Mouse (Mus musculus) lung, embryonic 15.5 days (tissue): ENCODE data around the gene Ppm1k. TPM values are rescaled to one million over a fixed set of nuclear protein-coding genes. Genes with fewer than 3 reads are reported as not detected.

Source experiments
- ATAC-seq: fragments of 200-750 bp; cut with Nextera tagmentation; 2 replicates; pipeline ENCODE4 v1.8.0; 2017; ENCODE audit warnings: moderate number of reproducible peaks, borderline replicate concordance; ENCODE audit not compliant: low FRiP score, low TSS enrichment; ENCODE audit errors: extremely low read depth
- H3K27ac ChIP-seq: fragments of 300-500 bp; sonication (generic); 2 replicates; pipeline ENCODE4 v1.5.1; 2015; ENCODE audit warnings: moderate library complexity, mild to moderate bottlenecking, inconsistent platforms
- H3K27me3 ChIP-seq: fragments of 300-500 bp; sonication (generic); 2 replicates; pipeline ENCODE4 v1.6.1; 2015; ENCODE audit warnings: inconsistent platforms
- H3K36me3 ChIP-seq: fragments of 300-500 bp; sonication (generic); 2 replicates; pipeline ENCODE4 v1.6.1; 2015; ENCODE audit warnings: inconsistent platforms
- H3K4me1 ChIP-seq: fragments of 300-500 bp; sonication (generic); 2 replicates; pipeline ENCODE4 v1.6.1; 2015; ENCODE audit warnings: inconsistent platforms
- H3K4me2 ChIP-seq: fragments of 300-500 bp; sonication (generic); 2 replicates; pipeline ENCODE4 v1.6.1; 2015; ENCODE audit warnings: inconsistent platforms, mild to moderate bottlenecking, moderate library complexity
- H3K4me3 ChIP-seq: fragments of 300-500 bp; sonication (generic); 2 replicates; pipeline ENCODE4 v1.5.1; 2015; ENCODE audit warnings: mild to moderate bottlenecking, inconsistent platforms
- H3K9ac ChIP-seq: fragments of 300-500 bp; sonication (generic); 2 replicates; pipeline ENCODE4 v1.6.1; 2015; ENCODE audit warnings: inconsistent platforms
- H3K9me3 ChIP-seq: fragments of 300-500 bp; sonication (generic); 2 replicates; pipeline ENCODE4 v1.6.1; 2016; ENCODE audit warnings: inconsistent platforms
- WGBS: fragments of 180-500 bp; shearing (Covaris S2); methylation state at CpG from one replicate; pipeline ENCODE4 v1.1.7; 2015; 5-methylcytosine and 5-hydroxymethylcytosine counted together
- polyA plus RNA-seq: library from polyadenylated mRNA; unstranded; fragments of >200 nt; fragmentation: Nextera tagmentation; extraction: Ambion mirVana; gene quantifications from 2 replicates; pipeline ENCODE4 v1.2.1, GENCODE M21; 2015

Ppm1k gene
- polyA plus RNA-seq = 5.9 and 6.4 TPM in 2 replicates

- Histone ChIP-seq H3K9ac (peak within 1 kb of the TSS; percentile 49), H3K27ac (peak within 1 kb of the TSS; percentile 92), H3K27me3 (no peaks in the 10 kb centered on the region), H3K4me1 (peaks cover 9% of the 10 kb centered on the region; the same call in 1 of the 2 replicates), H3K4me3 (peak within 1 kb of the TSS; percentile 53), H3K9me3 (no peaks in the 10 kb centered on the region), H3K4me2 (peak within 1 kb of the TSS; percentile 65), H3K36me3 (no peaks in the 10 kb centered on the region)
- under 1% methylated on average over 24 of the region's 24 CpGs for WGBS
- ATAC-seq = peak; percentile 99
These were observed at the start of gene Ppm1k for GRCm38 (mm10) chr6:57535386-57535936. Gene Ppm1k (minus strand): TSS chr6:57535468.

- H3K4me2 ChIP-seq = peak overlapping the region; percentile 10; the same call in 1 of the 2 replicates
- 52% methylated on average over 4 of the region's 4 CpGs for WGBS
- no peaks in the 10 kb centered on the region for H3K9me3 ChIP-seq
- no peak overlapping the region for H3K27ac ChIP-seq
- no peak overlapping the region for H3K9ac ChIP-seq
- H3K27me3 ChIP-seq = no peaks in the 10 kb centered on the region
- ATAC-seq = no peak
- no peaks in the 10 kb centered on the region for H3K36me3 ChIP-seq
- H3K4me1 ChIP-seq = no peaks in the 10 kb centered on the region
- H3K4me3 ChIP-seq = no peak overlapping the region
These were observed 47.1 kb upstream of the Ppm1k start for GRCm38 (mm10) chr6:57582356-57582755.

- H3K4me2 ChIP-seq = peak overlapping the region; percentile 91
- H3K9ac ChIP-seq = peak overlapping the region; percentile 61; the same call in 1 of the 2 replicates
- 81% methylated on average over 12 of the region's 12 CpGs for WGBS
- no peaks in the 10 kb centered on the region for H3K36me3 ChIP-seq
- no peak for ATAC-seq
- no peaks in the 10 kb centered on the region for H3K9me3 ChIP-seq
- H3K27me3 ChIP-seq = no peaks in the 10 kb centered on the region
- no peak overlapping the region for H3K27ac ChIP-seq
- no peaks in the 10 kb centered on the region for H3K4me1 ChIP-seq
- peak overlapping the region; percentile 70 for H3K4me3 ChIP-seq
These were observed 46.3 kb upstream of the Ppm1k start for GRCm38 (mm10) chr6:57581595-57581994.

- Histone ChIP-seq H3K9ac (peak within 1 kb of the TSS; percentile 61), H3K4me3 (peak within 1 kb of the TSS; percentile 70), H3K27ac (peak within 1 kb of the TSS; percentile 81), H3K36me3 (no peaks in the 10 kb centered on the region), H3K27me3 (no peaks in the 10 kb centered on the region), H3K9me3 (no peaks in the 10 kb centered on the region), H3K4me2 (peak within 1 kb of the TSS; percentile 91), H3K4me1 (no peaks in the 10 kb centered on the region)
- 1% methylated on average over 16 of the region's 16 CpGs for WGBS
- ATAC-seq = peak; percentile 87
These were observed 45.7 kb upstream of the Ppm1k start, which contains the start of gene Herc6 for GRCm38 (mm10) chr6:57580881-57581548. Gene Herc6 (plus strand): TSS chr6:57581000.

GRCm38 (mm10) chr6:57571587-57571986, 36.3 kb upstream of the Ppm1k start:
- no peak overlapping the region for H3K9ac ChIP-seq
- H3K27me3 ChIP-seq = no peaks in the 10 kb centered on the region
- H3K4me3 ChIP-seq = no peak overlapping the region
- H3K27ac ChIP-seq = no peak overlapping the region
- no peaks in the 10 kb centered on the region for H3K4me1 ChIP-seq
- H3K9me3 ChIP-seq = no peaks in the 10 kb centered on the region
- H3K36me3 ChIP-seq = no peaks in the 10 kb centered on the region
- ATAC-seq = no peak
- H3K4me2 ChIP-seq = no peak overlapping the region

- H3K27me3 ChIP-seq = no peaks in the 10 kb centered on the region
- peak; percentile 59; the same call in 1 of the 2 replicates for ATAC-seq
- no peaks in the 10 kb centered on the region for H3K9me3 ChIP-seq
- no peak overlapping the region for H3K27ac ChIP-seq
- no peaks in the 10 kb centered on the region for H3K36me3 ChIP-seq
- H3K4me1 ChIP-seq = no peaks in the 10 kb centered on the region
- WGBS = 11% methylated on average over 6 of the region's 6 CpGs
- H3K4me3 ChIP-seq = no peak overlapping the region
- H3K4me2 ChIP-seq = no peak overlapping the region
- no peak overlapping the region for H3K9ac ChIP-seq
These were observed 35.1 kb upstream of the Ppm1k start for GRCm38 (mm10) chr6:57570170-57570974.

GRCm38 (mm10) chr6:57567630-57568029, 32.4 kb upstream of the Ppm1k start:
- no peaks in the 10 kb centered on the region for H3K4me1 ChIP-seq
- H3K9me3 ChIP-seq = no peaks in the 10 kb centered on the region
- no peaks in the 10 kb centered on the region for H3K27me3 ChIP-seq
- no peak overlapping the region for H3K4me3 ChIP-seq
- no peak overlapping the region for H3K4me2 ChIP-seq
- WGBS = 86% methylated on average over 2 of the region's 2 CpGs
- H3K36me3 ChIP-seq = no peaks in the 10 kb centered on the region
- no peak overlapping the region for H3K27ac ChIP-seq
- ATAC-seq = no peak
- H3K9ac ChIP-seq = no peak overlapping the region

- WGBS = 87% methylated on average over 7 of the region's 7 CpGs
- ATAC-seq = no peak
- Histone ChIP-seq H3K36me3 (no peaks in the 10 kb centered on the region), H3K4me2 (no peak overlapping the region), H3K9me3 (no peaks in the 10 kb centered on the region), H3K27me3 (no peaks in the 10 kb centered on the region), H3K4me1 (no peaks in the 10 kb centered on the region), H3K27ac (no peak overlapping the region), H3K9ac (no peak overlapping the region), H3K4me3 (no peak overlapping the region)
These were observed 30.2 kb upstream of the Ppm1k start for GRCm38 (mm10) chr6:57565452-57565851.

GRCm38 (mm10) chr6:57563454-57563853, 28.2 kb upstream of the Ppm1k start:
- WGBS = 71% methylated on average over 1 of the region's 1 CpGs

GRCm38 (mm10) chr6:57557796-57558317, 22.6 kb upstream of the Ppm1k start:
- WGBS = 36% methylated on average over 4 of the region's 4 CpGs
- no peaks in the 10 kb centered on the region for H3K36me3 ChIP-seq
- no peak overlapping the region for H3K9ac ChIP-seq
- no peak overlapping the region for H3K4me3 ChIP-seq
- no peak overlapping the region for H3K27ac ChIP-seq
- H3K27me3 ChIP-seq = no peaks in the 10 kb centered on the region
- no peak overlapping the region for H3K4me2 ChIP-seq
- no peaks in the 10 kb centered on the region for H3K9me3 ChIP-seq
- ATAC-seq = no peak
- H3K4me1 ChIP-seq = no peaks in the 10 kb centered on the region

More at GRCm38 (mm10) chr6:57563454-57563853, 28.2 kb upstream of the Ppm1k start:
- H3K36me3 ChIP-seq = no peaks in the 10 kb centered on the region
- no peaks in the 10 kb centered on the region for H3K4me1 ChIP-seq
- no peak overlapping the region for H3K27ac ChIP-seq
- H3K9me3 ChIP-seq = no peaks in the 10 kb centered on the region
- H3K27me3 ChIP-seq = no peaks in the 10 kb centered on the region
- H3K4me2 ChIP-seq = no peak overlapping the region
- ATAC-seq = no peak
- no peak overlapping the region for H3K9ac ChIP-seq
- no peak overlapping the region for H3K4me3 ChIP-seq

GRCm38 (mm10) chr6:57551211-57551796, 16.0 kb upstream of the Ppm1k start:
- 40% methylated on average over 3 of the region's 3 CpGs for WGBS
- no peaks in the 10 kb centered on the region for H3K27me3 ChIP-seq
- no peaks in the 10 kb centered on the region for H3K36me3 ChIP-seq
- no peak for ATAC-seq
- no peaks in the 10 kb centered on the region for H3K4me1 ChIP-seq
- H3K27ac ChIP-seq = no peak overlapping the region
- H3K9ac ChIP-seq = no peak overlapping the region
- no peak overlapping the region for H3K4me3 ChIP-seq
- no peaks in the 10 kb centered on the region for H3K9me3 ChIP-seq
- no peak overlapping the region for H3K4me2 ChIP-seq
